Mouse (Mus musculus): Measurements from ENCODE around the gene Cmss1. TPM values are rescaled to one million over a fixed set of nuclear protein-coding genes. Genes with fewer than 3 reads are reported as not detected.

Cmss1 gene
- total and polyA plus RNA-seq, 2 experiments, result 3.1 to 7.8 TPM

DNA sequence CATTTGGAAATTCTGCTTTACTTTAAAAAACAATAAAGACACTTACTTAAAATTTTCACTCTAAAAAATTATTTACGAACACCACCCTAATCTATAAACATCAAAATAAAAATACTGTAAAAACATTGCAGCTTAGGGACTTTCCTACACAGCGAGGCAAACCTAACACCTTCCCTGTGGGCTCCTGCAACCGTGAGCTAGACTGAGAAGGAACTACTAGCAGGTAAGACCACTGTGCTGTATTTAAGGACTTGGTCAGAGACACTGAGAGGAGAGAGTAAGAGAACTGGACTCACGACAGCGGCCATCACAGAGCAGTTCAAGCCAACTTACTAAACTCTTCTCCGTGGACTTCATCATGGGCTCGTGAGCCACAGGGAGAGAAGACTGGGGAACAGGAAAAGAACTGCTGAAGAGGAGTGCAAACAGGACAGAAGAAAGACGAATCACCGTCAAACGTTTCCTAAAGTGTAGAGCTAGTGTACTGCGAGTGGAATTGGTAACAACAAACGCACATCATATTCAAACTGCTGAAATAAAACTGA is 136.3 kb downstream of the Cmss1 start:
- Histone ChIP-seq H3K79me2 (ENCODE audit: control insufficient read depth, insufficient read depth, low read length) (no peaks in the 10 kb centered on the region), H3K27ac (replicated peaks; ENCODE audit: insufficient read depth, low read depth, low read length) (0 out of 2 replicates have a peak overlapping the region, but pooled peaks have one; percentile 27), H3K27me3 (ENCODE audit: control insufficient read depth, insufficient read depth, low read length) (no peaks in the 10 kb centered on the region), H3K9ac (ENCODE audit: low read depth, low read length) (no peak overlapping the region), H3K36me3 (ENCODE audit: control insufficient read depth, insufficient read depth, low read length) (no peaks in the 10 kb centered on the region), H3K4me3 (ENCODE audit: insufficient read depth, low read depth, low read length) (no peak overlapping the region), H3K4me1 (ENCODE audit: control insufficient read depth, insufficient read depth, low read length) (no peaks in the 10 kb centered on the region)
- WGBS, result 91% methylated on average over 12 of the region's 12 CpGs
- no peak for TF ChIP-seq CTCF (IDR thresholded peaks at IDR 0.05; ENCODE audit: low read depth, low read length)
- TF ChIP-seq POLR2A (IDR thresholded peaks at IDR 0.05; ENCODE audit: extremely low read depth, insufficient read depth, low read length), result no peak
- DNase-seq (ENCODE audit: extremely low read depth, low read depth, low spot score), result no peak

DNA sequence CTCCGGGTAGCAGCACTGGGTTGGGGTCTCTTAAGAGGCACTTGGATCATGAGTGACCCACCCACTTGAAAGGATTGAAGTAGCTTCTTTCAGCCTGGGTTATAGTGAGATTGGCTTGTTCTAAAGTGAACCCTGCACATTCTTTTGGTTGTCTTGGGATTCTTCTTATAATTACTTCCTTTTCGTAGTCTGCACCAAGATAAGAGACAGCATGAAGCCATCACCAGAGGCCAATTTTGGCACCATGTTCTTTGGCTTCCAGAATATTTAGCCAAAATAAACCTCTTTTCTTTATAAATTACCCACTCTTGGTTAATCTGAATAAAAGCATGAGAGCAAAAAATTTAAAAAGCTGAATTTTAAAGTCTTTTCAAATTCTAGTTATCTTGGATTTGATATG is 136.8 kb downstream of the Cmss1 start:
- DNase-seq (ENCODE audit: extremely low read depth, low read depth, low spot score), result peak; percentile 29
- Histone ChIP-seq H3K27me3 (ENCODE audit: control insufficient read depth, insufficient read depth, low read length) (no peaks in the 10 kb centered on the region), H3K36me3 (ENCODE audit: control insufficient read depth, insufficient read depth, low read length) (no peaks in the 10 kb centered on the region), H3K4me3 (ENCODE audit: insufficient read depth, low read depth, low read length) (no peak overlapping the region), H3K79me2 (ENCODE audit: control insufficient read depth, insufficient read depth, low read length) (no peaks in the 10 kb centered on the region), H3K4me1 (ENCODE audit: control insufficient read depth, insufficient read depth, low read length) (no peaks in the 10 kb centered on the region), H3K27ac (replicated peaks; ENCODE audit: insufficient read depth, low read depth, low read length) (no peak overlapping the region), H3K9ac (ENCODE audit: low read depth, low read length) (no peak overlapping the region)
- TF ChIP-seq POLR2A (IDR thresholded peaks at IDR 0.05; ENCODE audit: extremely low read depth, insufficient read depth, low read length) (no peak), CTCF (IDR thresholded peaks at IDR 0.05; ENCODE audit: low read depth, low read length) (no peak)
- 85% methylated on average over 2 of the region's 2 CpGs for WGBS

DNA sequence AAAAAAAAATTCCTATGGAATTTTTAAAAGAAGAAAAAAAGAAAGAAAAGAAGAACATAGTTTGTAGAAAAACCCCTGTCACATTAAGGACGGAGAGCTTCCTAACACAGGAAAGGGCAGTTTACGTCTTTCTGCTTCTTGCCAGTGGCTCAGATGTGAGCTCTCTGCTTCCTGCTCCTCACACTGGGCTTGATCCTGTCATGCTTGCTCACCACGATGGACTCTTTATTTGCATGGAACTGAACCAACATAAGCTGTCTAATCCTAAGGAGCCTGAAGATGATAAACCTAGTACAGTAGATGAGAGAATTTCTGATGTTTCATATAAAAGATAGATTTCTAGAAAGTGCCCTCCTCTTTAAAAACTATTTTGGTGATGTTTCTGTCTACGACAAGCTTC is 137.4 kb downstream of the Cmss1 start:
- Histone ChIP-seq H3K27me3 (ENCODE audit: control insufficient read depth, insufficient read depth, low read length) (no peaks in the 10 kb centered on the region), H3K4me1 (ENCODE audit: control insufficient read depth, insufficient read depth, low read length) (no peaks in the 10 kb centered on the region), H3K79me2 (ENCODE audit: control insufficient read depth, insufficient read depth, low read length) (no peaks in the 10 kb centered on the region), H3K9ac (ENCODE audit: low read depth, low read length) (no peak overlapping the region), H3K27ac (replicated peaks; ENCODE audit: insufficient read depth, low read depth, low read length) (no peak overlapping the region), H3K4me3 (ENCODE audit: insufficient read depth, low read depth, low read length) (no peak overlapping the region), H3K36me3 (ENCODE audit: control insufficient read depth, insufficient read depth, low read length) (no peaks in the 10 kb centered on the region)
- 82% methylated on average over 4 of the region's 4 CpGs for WGBS
- no peak for TF ChIP-seq POLR2A (IDR thresholded peaks at IDR 0.05; ENCODE audit: extremely low read depth, insufficient read depth, low read length)
- DNase-seq (ENCODE audit: extremely low read depth, low read depth, low spot score), result no peak

DNA sequence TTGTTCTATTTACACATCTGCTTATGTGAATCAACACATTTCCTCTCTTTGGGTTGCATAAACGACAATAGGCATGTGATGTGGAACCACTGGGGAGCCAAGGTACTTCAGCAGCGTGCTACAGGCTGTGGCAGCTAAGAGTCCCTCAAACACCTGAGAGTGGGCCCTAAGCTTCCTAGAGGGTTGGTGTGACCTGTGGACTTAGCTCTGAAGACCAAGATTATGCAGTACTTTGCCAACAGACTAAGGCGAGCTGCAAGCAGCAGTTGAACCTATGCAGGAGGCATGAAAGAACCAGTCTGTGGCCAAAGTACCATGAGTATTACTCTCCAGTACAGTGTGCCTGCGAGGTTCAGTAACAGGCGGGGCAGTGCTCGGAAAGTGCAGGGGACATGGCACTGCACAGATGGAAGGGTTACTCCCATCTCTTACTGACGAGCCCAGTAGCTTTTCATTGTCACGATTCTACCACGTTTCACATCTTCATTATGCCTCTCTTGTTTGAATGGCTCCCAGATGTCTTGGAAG is 141.2 kb downstream of the Cmss1 start:
- 93% methylated on average over 9 of the region's 9 CpGs for WGBS
- TF ChIP-seq CTCF (IDR thresholded peaks at IDR 0.05; ENCODE audit: low read depth, low read length), result no peak
- TF ChIP-seq POLR2A (IDR thresholded peaks at IDR 0.05; ENCODE audit: extremely low read depth, insufficient read depth, low read length), result no peak
- Histone ChIP-seq H3K27ac (replicated peaks; ENCODE audit: insufficient read depth, low read depth, low read length) (no peak overlapping the region), H3K4me3 (ENCODE audit: insufficient read depth, low read depth, low read length) (no peak overlapping the region), H3K79me2 (ENCODE audit: control insufficient read depth, insufficient read depth, low read length) (no peaks in the 10 kb centered on the region), H3K36me3 (ENCODE audit: control insufficient read depth, insufficient read depth, low read length) (no peaks in the 10 kb centered on the region), H3K27me3 (ENCODE audit: control insufficient read depth, insufficient read depth, low read length) (no peaks in the 10 kb centered on the region), H3K4me1 (ENCODE audit: control insufficient read depth, insufficient read depth, low read length) (no peaks in the 10 kb centered on the region), H3K9ac (ENCODE audit: low read depth, low read length) (no peak overlapping the region)
- no peak for DNase-seq (ENCODE audit: extremely low read depth, low read depth, low spot score)

DNA sequence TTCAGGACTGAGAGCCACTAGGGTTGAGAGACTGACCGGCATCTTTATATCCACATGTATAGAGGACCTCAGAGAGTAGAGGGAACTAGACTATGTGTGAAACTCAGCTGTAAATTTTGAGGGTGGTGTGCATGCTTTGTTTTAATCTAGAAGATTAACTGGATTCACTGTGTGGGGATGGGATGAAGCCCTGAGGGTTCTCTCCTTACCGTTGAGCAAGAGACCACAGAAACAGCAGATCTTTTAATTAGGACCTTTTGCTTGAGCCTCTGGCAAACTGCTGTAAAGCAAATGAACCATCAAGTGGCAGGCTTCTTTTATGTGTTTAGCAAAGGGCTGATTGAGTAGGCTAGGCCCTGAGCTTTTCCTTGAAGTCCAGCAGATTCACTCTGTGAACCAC is 150.7 kb downstream of the Cmss1 start:
- Histone ChIP-seq H3K79me2 (ENCODE audit: control insufficient read depth, insufficient read depth, low read length) (no peaks in the 10 kb centered on the region), H3K36me3 (ENCODE audit: control insufficient read depth, insufficient read depth, low read length) (no peaks in the 10 kb centered on the region), H3K4me3 (ENCODE audit: insufficient read depth, low read depth, low read length) (no peak overlapping the region), H3K9ac (ENCODE audit: low read depth, low read length) (no peak overlapping the region), H3K27ac (replicated peaks; ENCODE audit: insufficient read depth, low read depth, low read length) (no peak overlapping the region), H3K4me1 (ENCODE audit: control insufficient read depth, insufficient read depth, low read length) (no peaks in the 10 kb centered on the region), H3K27me3 (ENCODE audit: control insufficient read depth, insufficient read depth, low read length) (no peaks in the 10 kb centered on the region)
- 81% methylated on average over 2 of the region's 2 CpGs for WGBS
- TF ChIP-seq POLR2A (IDR thresholded peaks at IDR 0.05; ENCODE audit: extremely low read depth, insufficient read depth, low read length) (no peak), CTCF (IDR thresholded peaks at IDR 0.05; ENCODE audit: low read depth, low read length) (no peak)
- no peak for DNase-seq (ENCODE audit: extremely low read depth, low read depth, low spot score)

DNA sequence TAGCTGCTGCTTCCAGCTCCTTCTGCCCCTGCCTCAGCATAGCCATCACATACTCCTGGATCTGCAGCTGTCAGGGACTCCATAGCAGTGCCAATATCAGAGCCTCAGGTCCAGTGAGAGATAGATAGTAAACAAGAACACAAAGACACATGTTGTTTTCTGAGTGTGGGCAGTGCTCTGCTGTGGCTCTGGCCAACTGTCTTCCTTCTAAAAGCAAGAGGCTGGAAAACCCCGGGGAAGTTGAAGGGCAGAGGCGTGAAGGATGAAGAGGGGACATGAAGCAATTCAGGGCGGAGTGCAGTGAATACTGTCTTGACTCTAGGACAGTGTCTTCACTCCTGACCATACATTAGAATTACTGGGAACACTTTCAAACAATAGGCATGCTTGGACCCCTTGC is 151.1 kb downstream of the Cmss1 start:
- DNase-seq (ENCODE audit: extremely low read depth, low read depth, low spot score), result no peak
- H3K27me3 ChIP-seq (ENCODE audit: control insufficient read depth, insufficient read depth, low read length), result no peaks in the 10 kb centered on the region
- no peaks in the 10 kb centered on the region for H3K36me3 ChIP-seq (ENCODE audit: control insufficient read depth, insufficient read depth, low read length)
- 88% methylated on average over 3 of the region's 3 CpGs for WGBS
- TF ChIP-seq POLR2A (IDR thresholded peaks at IDR 0.05; ENCODE audit: extremely low read depth, insufficient read depth, low read length), result no peak
- TF ChIP-seq CTCF (IDR thresholded peaks at IDR 0.05; ENCODE audit: low read depth, low read length), result no peak
- no peak overlapping the region for H3K27ac ChIP-seq (replicated peaks; ENCODE audit: insufficient read depth, low read depth, low read length)
- no peaks in the 10 kb centered on the region for H3K79me2 ChIP-seq (ENCODE audit: control insufficient read depth, insufficient read depth, low read length)
- H3K4me1 ChIP-seq (ENCODE audit: control insufficient read depth, insufficient read depth, low read length), result no peaks in the 10 kb centered on the region
- no peak overlapping the region for H3K9ac ChIP-seq (ENCODE audit: low read depth, low read length)
- no peak overlapping the region for H3K4me3 ChIP-seq (ENCODE audit: insufficient read depth, low read depth, low read length)
